Mouse (Mus musculus) T-cell, adult 2 months (primary cell): Measurements from ENCODE around the gene Nle1.

Source experiments
- DNase-seq: peaks from one replicate; pipeline ENCODE4 v3.0.0; 2022; ENCODE audit warnings: low spot score

Nle1 gene

DNA sequence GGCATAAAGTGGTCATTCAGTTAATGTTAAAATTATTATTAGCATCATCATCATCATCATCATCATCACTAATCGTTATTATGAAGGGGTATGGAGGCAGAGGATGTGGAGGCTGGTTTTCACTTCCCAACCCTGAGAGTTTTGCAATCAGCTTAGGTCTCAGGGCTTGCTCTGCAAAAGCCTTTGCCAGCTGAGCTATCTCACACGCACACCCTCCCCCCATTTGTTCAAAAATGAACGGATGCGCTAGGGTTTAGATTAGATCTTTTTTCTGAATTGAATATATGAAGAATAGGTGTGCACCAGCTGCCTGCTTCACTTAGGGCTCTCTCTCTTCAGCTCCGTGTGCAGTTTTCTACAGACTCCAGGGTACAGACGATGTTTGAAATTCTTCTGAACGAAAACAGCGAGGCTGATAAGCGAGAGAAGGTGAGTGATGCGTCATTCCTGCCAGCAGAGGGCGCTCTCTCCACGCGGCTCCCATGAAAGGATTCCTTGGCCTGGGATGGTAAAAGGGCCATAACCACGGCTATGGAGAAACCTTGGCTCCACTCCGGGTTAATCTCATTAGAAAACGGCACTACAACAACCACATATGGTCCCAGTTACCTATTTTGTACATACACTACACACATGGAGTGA, 6.6 kb upstream of the Nle1 start:
- peak; percentile 69 for DNase-seq

DNA sequence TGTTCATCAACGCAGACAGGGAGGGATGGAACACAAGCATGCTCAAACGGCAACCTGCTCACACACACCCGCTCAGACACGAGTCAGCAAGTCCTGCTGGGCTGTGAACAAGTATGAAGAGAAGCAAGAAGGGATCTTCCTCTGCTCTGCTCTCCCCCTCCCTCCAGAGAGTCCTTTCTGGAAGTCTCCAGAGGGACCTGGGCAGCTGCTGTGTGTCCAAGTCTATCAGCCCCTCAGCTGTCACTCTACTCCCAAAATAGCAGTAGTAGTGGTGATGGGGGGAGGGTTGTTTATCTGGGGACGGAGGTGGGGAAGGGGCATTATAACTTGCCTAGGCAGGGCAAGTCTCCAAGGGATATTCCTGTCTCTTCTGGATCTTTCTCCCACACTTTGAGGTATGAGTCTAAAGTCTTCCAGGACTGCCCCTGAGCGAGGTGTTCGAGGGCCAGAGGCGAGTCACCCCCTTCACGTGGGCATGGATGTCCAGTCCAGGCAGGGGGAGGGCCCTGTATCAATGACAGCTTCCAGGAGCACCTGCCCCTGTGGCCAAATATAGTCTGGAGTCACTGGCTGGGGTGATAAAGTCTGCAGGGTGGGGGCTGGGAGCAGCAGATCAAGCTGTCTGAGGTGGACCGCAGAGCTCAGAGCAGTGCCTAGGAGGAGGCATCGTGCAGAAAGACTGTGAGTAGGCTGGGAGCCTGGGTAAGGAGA, 2.6 kb upstream of the Nle1 start:
- DNase-seq = no peak

DNA sequence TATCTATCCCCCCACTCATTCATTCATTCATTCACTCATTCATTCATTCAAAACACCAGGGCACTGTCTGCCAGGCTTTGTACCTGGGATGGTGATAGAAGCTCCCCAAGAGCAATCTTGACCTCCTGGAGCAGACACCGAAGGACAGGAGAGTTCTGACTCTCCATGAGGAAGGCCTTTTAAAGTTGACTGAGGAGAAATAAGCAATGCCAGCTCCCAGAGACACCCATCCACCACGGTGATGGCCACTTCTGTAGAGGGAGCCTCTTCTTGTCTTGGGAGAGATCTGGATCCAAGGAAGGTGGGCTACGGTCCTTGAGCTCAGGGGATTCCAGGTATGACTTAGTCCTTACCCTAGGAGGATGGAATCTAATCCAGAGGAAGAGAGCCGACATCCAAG, 2.0 kb upstream of the Nle1 start, which contains the start of gene Unc45b:
Gene Unc45b (plus strand): TSS at position 301 of the 400 bp plus-strand sequence.
- no peak for DNase-seq

DNA sequence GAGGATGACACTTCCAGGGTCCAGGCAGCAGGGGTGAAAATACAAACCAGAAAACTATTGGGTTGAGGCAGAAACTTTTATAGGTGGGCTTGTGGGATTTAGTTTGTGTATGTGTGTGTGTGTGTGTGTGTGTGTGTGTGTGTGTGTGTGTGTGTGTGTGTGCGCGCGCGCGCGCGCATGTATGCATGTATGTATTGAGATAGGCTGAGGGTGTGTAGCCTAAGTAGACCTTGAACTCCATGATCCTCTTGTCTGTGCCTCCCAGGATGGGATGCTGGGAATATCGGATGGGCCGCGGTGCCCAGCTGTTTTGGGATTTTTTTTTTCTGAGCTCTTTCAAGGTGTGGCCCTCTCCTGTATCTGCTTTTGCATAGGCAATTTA, 388 bp upstream of the Nle1 start:
- no peak for DNase-seq

DNA sequence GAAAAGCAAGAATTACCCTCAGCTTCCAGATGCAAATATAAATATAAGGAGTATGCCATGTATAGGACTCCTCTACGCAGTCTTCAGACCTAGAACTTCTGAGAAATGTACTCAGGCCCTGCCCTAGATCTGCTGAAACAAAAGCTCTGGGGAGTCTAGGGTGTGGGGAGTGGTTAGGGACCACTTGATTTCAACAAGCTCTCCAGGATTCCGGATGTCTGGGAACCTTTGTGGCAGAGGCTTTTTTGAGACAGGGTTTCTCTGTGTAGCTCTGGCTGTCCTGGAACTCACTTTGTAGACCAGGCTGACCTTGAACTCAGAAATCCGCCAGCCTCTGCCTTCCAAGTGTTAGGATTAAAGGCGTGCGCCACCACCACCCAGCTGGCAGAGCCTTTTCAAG, 2.4 kb downstream of the Nle1 start:
- DNase-seq = no peak

DNA sequence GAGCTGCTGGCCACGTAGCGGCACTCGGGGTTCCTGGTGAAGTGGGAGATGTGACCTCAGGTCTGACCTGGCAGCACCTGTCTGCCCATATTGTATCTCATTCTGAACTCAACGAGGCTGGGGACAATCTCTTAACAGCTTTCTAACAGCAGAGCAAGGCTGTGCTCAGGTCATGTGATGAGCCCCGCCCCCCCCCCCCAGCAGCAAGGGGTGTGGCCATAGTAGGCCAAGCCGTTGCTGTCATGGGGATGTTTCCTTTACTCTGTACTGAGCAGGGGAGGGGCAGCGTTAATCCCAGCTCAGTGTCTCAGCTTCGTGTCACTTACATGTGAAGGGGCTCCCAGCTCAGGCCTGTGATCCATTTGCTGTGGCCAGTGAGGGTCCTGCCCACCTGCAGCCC, 3.3 kb downstream of the Nle1 start:
- DNase-seq = no peak

DNA sequence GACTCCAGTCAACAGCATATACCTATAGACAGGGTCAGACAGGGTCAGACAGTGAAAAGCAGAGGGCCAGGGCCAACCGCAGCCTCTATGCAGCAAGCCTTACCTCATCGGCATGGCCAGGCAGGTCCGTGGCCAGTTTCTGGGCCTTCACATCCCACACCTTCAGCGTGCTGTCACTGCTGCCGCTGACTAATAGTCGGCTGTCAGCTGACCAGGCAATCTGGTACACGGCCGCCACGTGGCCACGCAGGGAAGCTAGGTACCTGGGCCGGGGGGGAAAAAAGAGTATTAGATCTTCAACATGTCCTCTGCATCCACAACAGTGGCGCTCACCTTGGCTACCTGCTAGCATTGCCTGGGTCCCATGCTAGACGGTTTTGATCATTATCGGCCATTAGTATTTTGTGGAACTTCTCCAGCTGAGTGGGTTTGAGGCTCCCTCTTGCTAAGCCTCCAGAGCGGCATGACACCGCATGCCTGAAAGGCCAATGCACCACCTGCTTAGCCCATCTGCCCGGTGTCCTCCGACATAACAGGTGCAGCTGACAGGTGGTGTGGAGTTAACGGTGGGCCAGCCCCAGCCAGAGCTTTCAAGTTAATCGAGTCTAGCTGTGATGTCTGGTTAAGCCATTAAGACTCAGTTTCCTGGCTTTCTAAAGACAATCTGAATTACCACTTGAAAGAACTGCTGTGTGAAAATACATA, 6.5 kb downstream of the Nle1 start:
- no peak for DNase-seq

DNA sequence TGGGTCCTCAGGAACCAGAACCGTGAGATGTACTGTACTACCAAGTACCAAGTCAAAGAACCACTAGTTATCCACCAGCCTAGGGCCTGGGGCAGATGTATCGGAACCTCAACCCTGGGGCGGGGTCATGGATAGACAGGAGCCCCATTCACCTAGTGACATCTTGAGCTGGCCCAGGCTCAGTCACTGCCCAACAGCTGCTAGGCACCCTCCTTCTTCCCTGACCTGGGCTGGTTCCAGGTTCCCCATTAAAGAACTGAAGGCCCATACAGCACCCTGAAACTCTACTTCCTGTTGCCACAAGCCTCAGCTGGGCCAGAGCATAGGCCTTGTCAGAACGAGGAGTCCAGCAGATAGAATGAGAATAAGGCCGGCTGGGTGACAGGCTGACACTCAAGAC, 8.5 kb downstream of the Nle1 start:
- no peak for DNase-seq

DNA sequence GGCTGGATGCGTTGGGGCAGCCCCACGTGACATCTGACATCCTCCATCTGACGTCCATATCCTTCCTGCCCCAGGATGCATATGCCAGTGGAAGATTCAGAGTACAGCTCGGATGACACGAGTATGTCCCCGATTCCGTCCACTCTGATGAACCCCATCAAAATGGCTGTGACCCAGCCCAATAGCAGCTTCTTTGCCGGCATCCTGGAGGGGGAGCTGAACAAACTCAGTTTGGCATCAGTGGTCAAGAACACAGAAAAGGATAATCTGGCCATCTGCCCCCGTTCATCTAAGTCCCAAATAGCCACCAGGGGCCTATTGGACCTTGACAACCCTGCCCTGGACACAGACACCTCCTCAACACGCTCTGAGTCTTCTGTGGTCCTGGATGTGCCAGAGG, 10.7 kb downstream of the Nle1 start:
- no peak for DNase-seq

DNA sequence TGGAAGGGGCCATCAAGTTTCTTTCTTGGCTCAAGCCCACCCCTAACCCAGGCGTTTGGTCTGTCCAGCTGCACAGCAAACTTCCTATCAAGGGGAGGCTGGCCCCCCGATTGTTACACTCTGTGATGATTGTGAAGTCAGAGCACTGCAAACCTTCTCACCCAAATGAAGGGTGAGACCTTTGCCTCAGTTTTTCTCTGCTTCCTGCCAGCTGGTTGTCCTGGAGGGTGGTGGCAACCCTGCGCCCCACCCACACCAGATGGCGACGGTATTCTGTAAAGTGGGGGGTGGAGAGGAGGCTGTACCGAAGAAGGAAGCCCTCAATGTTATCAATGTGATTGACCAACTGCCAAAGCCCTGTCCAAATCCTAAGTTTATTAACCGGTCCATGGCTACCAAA, 16.3 kb downstream of the Nle1 start, which contains the start of gene Fndc8:
Gene Fndc8 (plus strand): TSS at position 189 of the 400 bp plus-strand sequence.
- no peak for DNase-seq

DNA sequence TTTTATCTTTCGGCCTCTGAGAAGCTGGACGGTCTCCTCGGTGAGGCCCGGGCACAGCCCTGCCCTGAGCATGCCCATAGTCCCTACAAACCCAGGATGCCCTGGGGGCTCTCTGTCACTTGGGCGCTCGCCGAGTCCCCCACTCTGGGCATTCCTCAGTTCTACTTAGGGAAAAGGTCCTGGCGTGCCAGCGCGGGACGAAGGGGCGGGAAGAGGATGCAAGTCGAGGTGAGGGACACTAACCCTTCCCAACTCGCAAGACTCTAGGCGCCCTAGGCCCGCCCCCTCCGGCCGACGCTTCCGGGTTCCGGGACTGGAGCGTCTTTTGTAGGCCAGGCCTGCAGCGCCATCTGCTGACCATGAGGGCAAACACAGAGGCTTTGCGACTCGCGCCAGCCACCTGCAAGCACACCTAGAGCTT, 17.9 kb downstream of the Nle1 start, which contains the start of gene Rad51d:
Gene Rad51d (minus strand): TSS at position 273 of the 421 bp plus-strand sequence.
- peak; percentile 91 for DNase-seq

DNA sequence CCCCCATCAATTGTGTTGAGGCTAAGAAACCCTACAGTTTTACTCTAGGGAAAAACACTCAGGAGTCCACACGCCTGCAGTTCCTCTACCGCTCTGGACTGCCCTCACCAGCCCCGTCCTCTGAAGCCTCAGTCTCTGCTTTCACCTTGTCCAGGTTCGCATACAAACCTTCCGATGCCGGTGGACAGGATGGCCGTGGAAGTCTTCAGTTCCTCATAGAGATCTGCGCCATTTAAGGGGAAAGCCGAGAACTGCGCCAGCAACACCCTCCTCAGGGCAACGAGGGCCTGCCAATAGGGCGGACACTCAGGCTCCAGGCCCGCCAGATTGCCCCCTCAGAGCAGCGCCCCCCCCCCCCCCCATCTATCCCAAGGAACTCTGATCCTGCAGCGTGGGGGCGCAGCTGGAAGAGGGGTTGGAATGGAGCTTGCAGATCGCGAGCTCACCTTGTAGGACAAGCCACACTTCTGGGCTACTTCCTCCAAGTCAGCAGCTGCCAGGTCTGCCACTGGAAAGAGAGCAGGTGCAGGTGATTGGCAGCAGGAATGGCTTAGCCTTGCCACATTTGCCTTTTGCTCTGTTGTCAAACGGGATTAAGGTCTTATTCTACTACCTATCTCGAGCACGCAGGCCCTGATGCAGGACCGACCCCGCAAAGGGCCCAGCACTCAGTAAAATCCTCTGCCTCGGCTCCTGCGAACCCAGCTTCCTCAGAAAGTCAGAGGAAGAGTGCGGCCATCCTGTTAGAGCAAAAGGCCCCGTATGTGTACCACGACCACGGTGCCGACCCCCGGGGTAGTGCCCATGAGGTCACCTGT, 18.5 kb downstream of the Nle1 start:
- DNase-seq = no peak

DNA sequence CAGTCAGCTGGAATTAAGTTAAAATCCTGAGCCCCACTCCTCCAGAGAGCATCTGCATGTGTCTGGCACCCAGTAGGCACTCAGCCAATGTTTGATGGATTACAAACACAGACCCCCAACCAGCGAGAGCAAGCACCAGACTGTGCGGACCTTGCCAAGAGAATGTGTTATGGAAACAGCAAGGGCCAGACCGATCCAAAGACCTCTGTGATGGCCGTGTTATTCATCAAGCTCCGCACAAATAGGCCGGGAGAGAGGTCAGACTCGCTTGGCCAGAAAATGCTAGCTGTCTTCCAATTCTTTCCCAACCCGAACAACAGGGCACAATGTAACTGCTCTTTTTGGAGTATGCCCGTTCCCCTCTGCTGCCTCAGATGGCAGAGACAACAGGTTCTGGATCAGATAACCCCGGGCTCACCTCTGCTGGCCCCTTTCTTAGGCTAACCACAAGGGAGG, 19.7 kb downstream of the Nle1 start:
- no peak for DNase-seq

DNA sequence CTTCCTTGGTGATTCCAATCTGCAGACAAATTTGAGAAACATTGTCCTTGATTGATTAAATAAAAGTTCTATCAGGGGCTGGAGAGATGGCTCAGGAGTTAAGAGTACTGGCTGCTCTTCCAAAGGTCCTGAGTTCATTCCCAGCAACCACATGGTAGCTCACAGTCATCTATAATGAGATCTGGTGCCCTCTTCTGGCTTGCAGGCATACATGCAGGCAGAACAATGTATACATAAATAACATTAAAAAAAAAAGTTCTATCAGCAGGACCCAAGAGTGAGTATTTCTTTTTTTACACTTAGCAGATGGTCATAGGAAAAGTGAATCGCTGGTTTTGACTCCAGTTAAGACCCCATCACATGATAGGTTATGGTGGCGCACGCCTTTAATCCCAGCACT, 21.7 kb downstream of the Nle1 start:
- peak; percentile 9 for DNase-seq

DNA sequence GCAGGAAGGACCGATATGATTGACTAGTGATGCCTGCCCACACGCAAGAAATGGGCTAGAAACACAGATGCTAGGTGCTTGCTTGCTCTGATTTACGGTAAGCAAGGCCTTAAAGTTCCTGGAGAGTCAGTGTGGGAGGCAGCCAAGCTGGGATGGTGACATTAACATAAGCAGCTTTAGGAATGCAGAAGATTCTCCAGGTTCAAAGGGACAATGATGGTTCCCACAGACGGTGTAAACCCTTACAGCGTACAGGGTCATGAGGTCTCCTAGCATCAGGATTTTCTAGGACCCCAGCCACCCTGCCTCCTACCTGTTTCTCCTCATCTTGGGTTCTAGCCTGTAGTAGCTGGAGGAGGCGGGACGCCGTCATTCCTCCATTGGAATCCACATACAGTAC, 25.0 kb downstream of the Nle1 start:
- DNase-seq = no peak

DNA sequence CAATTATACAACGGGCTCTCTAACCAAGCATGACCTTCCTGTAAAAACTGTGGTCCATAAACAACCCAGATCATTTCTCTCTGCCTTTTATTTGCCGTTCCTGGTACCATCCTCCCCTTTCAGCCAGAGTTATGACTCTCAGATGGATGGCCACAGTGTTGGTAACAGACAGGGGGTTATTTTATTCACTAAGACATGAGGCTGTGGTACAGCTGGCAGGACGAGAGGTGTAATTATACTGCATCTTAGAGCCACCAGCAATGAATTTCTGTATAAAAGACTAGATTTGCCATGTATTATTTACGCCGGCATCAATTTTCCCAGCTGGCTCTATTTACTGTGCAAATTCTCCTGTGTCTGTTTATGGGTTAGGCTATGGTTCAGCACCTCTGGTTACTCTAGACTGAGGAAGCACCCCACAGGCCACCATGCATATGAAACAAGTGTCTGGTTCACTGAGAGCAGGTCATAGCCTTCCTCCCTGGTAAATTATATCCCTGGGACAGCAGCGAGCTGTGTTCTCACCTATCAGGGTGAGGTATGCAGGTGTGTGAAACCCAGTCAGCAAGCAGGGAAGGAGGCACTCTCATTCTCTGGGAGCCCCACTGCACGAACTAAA, 30.4 kb downstream of the Nle1 start:
- no peak for DNase-seq

DNA sequence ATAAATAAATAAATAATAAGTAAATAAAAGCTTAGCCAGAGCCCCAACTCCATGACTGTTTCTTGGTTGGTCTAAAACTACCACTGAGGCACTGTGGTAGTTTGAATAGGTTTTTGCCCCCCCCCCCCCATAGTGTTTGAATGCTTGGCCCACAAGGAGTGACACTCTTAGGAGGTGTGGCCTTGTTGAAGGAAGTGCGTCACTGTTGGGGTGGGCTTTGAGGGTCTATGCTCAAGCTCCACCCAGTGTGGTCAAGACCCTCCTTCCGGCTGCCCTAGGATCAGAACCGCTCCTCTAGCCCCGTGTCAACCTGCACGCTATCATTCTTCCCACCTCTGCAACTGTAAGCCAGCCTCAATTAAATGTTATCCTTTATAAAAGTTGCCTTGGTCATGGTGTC, 32.6 kb downstream of the Nle1 start:
- DNase-seq = no peak

DNA sequence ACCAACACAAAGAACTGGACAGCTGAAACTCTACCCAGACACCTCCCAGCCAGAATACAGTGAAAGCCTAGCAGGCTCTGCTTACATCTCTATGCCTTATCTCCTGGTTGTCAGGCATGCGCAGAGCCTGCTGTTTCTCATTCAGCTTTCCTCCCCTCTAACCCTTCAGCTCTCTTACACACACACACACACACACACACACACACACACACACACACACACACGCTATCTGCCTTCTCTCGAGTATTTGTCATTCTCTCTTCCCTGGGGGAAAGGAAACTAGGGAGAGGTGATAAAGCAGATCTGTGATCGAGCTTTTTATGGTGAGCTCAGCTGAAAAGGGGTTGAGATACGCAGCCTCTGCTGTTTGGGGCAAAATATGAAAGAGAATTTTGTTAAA, 33.3 kb downstream of the Nle1 start:
- DNase-seq = no peak

DNA sequence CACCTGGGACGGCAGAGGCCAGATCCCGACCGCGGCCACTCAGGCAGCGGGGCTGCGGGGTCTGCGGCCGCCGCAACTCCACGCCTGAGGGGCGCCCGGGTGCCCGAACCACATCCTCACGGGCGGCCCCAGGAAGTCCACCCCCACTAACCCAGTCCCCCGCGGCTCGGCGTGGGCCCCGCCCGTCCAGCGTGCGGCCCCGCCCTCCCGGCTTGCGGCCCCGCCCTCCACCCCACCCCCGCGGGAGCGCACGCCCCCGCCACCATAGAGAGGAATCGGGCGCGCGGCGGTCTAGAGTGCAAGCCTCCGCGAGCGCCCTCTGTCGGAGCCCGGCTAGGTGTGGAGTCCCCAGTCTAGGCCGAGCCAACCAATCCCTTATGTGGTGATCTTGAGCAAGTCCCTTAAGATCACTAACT, 37.2 kb downstream of the Nle1 start, which contains the start of gene Rffl:
Gene Rffl (minus strand): TSS at position 180 of the 416 bp plus-strand sequence.
- DNase-seq = peak; percentile 91

DNA sequence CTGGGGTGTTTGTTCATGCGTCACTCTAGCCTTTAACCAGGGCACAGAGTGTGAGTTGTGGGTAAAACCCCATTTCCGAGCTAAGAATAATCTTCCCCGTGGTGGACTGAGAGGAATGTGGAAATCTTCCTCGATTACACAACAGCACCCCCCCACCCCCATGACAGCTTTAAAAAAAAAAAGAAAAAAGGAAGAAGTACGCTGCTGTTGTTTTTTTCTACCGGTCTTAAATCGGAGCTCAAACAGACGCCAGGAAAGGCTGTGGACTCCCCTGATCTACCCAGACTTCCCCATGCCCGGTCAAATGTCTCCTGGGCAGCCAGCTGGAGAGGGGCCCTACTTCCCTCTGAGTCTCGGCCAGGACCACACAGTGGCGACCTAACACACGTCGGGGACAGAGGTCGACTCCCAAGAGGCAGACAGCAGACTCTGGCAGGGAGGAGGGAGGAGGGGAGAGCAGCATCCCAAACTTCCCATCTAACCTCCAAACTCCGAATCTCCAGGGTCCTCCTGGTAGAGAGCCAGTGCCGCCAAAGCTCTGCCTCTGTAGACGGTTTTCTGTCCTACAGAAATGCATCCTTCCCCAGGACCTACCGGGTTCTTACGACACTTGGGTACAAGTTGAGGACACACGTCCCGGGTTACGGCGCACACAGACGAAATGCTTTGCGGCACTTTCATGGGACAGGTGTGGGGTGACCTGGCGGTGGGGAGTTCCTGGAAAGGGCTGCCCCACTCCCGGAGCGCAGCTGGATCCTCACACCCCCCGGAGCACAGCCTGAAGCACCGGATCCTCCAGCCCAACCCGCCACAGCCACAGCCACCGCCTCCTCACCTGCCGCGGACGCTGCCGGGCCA, 37.8 kb downstream of the Nle1 start:
- peak; percentile 71 for DNase-seq
